Mouse (Mus musculus) forebrain, embryonic 14.5 days (tissue): Measurements from ENCODE around the gene Gm5426. TPM values are rescaled to one million over a fixed set of nuclear protein-coding genes. Genes with fewer than 3 reads are reported as not detected.

Source experiments
- ATAC-seq: fragments of 200-750 bp; cut with Nextera tagmentation; 2 replicates; pipeline ENCODE4 v1.8.0; 2017; ENCODE audit warnings: mild to moderate bottlenecking, moderate library complexity
- DNase-seq: peaks from one replicate; pipeline ENCODE4 v3.0.0-alpha.2; 2015; ENCODE audit warnings: low spot score
- H3K27ac ChIP-seq: fragments of 300-500 bp; sonication (generic); 2 replicates; pipeline ENCODE4 v1.5.1; 2014; ENCODE audit warnings: low read depth, mild to moderate bottlenecking, control low read depth, low read length, moderate library complexity
- H3K27me3 ChIP-seq: fragments of 300-500 bp; sonication (generic); replicated peaks from 2 replicates; pipeline ENCODE4 v1.6.1; 2014; ENCODE audit warnings: low read length, control low read depth, mixed read lengths; ENCODE audit not compliant: control insufficient read depth, insufficient read depth
- H3K36me3 ChIP-seq: fragments of 300-500 bp; sonication (generic); 2 replicates; pipeline ENCODE4 v1.6.1; 2014; ENCODE audit warnings: low read length, control low read depth; ENCODE audit not compliant: control insufficient read depth, insufficient read depth
- H3K4me1 ChIP-seq: fragments of 300-500 bp; sonication (generic); 2 replicates; pipeline ENCODE4 v1.6.1; 2014; ENCODE audit warnings: antibody characterized with exemption, low read length, control low read depth; ENCODE audit not compliant: control insufficient read depth, insufficient read depth
- H3K4me2 ChIP-seq: fragments of 300-500 bp; sonication (generic); 2 replicates; pipeline ENCODE4 v1.6.1; 2014; ENCODE audit warnings: mild to moderate bottlenecking, control low read depth, low read length
- H3K4me3 ChIP-seq: fragments of 300-500 bp; sonication (generic); 2 replicates; pipeline ENCODE4 v1.5.1; 2014; ENCODE audit warnings: low read depth, low read length, control low read depth
- H3K9ac ChIP-seq: fragments of 300-500 bp; sonication (generic); 2 replicates; pipeline ENCODE4 v1.6.1; 2014; ENCODE audit warnings: mild to moderate bottlenecking, low read length, control low read depth, moderate library complexity
- H3K9me3 ChIP-seq: fragments of 300-500 bp; sonication (generic); replicated peaks from 2 replicates; pipeline ENCODE4 v1.6.1; 2016; ENCODE audit warnings: low read length, control low read depth, mixed read lengths; ENCODE audit not compliant: control insufficient read depth
- WGBS: fragments of 180-500 bp; shearing (Covaris S2); extraction: QIAGEN DNeasy Blood & Tissue Kit; methylation state at CpG from one replicate; pipeline ENCODE4 v1.1.7; 2014; 5-methylcytosine and 5-hydroxymethylcytosine counted together
- polyA plus RNA-seq: library from polyadenylated mRNA; unstranded; fragments of >200 nt; fragmentation: Nextera tagmentation; extraction: Ambion mirVana; gene quantifications from 2 replicates; pipeline ENCODE4 v1.2.1, GENCODE M21; 2014

Gene Gm5426
- polyA plus RNA-seq, 1 experiment from 2014 or later, result not detected

DNA sequence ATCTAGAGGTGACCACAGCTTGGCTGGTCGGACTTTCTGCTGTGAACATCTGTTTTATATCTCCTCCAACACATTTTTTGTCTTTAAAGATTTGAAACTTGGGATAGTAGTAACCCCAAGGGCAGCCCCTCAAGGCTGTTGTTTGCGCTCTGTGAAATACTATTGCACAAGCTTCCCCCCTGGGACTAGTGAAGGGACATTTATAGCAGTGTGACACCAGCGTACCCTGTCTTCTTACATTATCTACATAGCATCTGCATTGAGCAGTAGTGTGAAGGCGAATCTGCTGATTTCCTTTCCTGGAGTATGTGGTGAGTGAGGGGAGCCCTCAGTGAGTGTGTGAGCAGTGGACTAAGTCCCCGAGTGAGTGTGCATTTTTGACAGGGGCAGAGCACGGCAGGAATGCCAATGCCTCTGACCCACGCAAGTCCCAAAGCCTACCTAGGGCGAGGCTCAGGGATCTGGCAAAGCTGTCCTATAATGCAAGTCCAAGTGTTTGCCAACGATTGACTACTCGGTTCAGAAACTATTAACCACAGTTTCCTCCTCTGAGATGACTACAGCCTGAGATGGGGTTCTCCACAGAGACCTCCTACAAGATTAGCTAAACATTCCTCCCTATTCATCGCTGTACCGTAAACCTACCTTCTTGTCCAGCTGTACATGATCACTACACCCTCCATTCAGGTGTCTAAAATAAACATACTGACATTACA is 14.2 kb downstream of the Gm5426 start:
- H3K27ac ChIP-seq, result no peak overlapping the region
- no peak for DNase-seq
- no peaks in the 10 kb centered on the region for H3K27me3 ChIP-seq
- no peak overlapping the region for H3K4me3 ChIP-seq
- WGBS, result 92% methylated on average over 12 of the region's 12 CpGs
- H3K9ac ChIP-seq, result no peak overlapping the region
- no peaks in the 10 kb centered on the region for H3K4me1 ChIP-seq
- no peak overlapping the region for H3K4me2 ChIP-seq
- no peaks in the 10 kb centered on the region for H3K36me3 ChIP-seq
- ATAC-seq, result no peak
- no peaks in the 10 kb centered on the region for H3K9me3 ChIP-seq

DNA sequence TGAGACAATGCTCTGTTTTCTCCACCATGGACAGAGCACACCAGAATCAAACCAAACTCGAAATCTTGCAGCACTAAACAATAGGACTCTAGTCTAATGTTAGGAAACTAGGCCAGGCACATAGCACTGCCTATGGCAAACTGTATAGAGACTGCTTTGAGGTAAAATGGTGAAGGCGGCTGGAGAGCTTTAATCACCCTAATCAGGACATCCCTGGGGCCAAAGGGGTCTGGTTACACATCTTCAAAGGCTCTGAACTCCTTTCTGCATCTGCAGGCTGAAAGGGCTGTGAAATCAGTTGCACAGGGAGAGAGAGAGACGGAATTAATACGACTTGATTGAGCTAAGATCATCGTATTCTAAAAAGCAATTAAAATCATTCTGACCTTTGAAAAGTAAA is 16.9 kb downstream of the Gm5426 start:
- Histone ChIP-seq H3K4me2 (no peak overlapping the region), H3K9ac (no peak overlapping the region), H3K36me3 (no peaks in the 10 kb centered on the region), H3K27ac (no peak overlapping the region), H3K4me3 (no peak overlapping the region), H3K9me3 (no peaks in the 10 kb centered on the region), H3K4me1 (no peaks in the 10 kb centered on the region), H3K27me3 (no peaks in the 10 kb centered on the region)
- DNase-seq (no peak), ATAC-seq (no peak)
- whole genome bisulfite sequencing, result 14% methylated on average over 5 of the region's 5 CpGs

DNA sequence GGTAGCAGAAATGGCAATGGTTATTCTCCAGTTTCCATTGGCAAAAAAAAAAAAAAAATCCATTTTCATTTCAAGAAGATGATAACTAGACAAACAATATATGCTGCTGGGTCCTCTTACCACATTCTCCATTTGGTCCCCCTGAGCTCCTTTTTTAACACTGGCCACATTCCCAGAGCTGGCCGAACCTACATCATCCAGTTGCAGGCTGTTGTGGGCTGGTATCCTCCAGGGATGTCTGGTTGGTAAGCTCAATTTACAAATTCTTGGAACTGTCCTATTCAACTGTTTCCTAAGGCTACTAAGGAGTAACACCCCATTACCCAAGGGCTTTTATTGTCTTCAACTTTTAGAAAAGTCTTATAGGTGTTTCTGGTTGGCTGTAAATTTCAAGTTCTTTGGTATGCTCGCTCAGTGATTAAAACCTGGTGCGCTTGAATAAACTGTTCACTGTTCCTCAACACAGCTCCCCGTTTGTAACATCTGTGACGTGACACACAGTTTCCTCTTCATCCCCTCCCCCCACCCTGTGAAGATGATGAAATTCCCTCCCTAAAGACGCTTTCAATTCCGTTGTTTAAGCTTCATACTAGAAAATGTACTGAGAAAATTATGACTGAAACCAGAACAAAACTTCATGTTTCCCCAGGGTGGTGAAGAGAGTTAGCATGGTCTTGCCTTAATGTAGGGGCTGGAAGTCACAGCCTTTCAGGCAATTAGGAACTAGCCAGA is 26.7 kb downstream of the Gm5426 start:
- Histone ChIP-seq H3K27me3 (no peaks in the 10 kb centered on the region), H3K4me1 (no peaks in the 10 kb centered on the region), H3K9me3 (no peaks in the 10 kb centered on the region), H3K36me3 (no peaks in the 10 kb centered on the region), H3K4me2 (no peak overlapping the region), H3K9ac (no peak overlapping the region), H3K4me3 (no peak overlapping the region), H3K27ac (no peak overlapping the region)
- ATAC-seq (no peak), DNase-seq (no peak)
- whole genome bisulfite sequencing, result 89% methylated on average over 7 of the region's 7 CpGs

DNA sequence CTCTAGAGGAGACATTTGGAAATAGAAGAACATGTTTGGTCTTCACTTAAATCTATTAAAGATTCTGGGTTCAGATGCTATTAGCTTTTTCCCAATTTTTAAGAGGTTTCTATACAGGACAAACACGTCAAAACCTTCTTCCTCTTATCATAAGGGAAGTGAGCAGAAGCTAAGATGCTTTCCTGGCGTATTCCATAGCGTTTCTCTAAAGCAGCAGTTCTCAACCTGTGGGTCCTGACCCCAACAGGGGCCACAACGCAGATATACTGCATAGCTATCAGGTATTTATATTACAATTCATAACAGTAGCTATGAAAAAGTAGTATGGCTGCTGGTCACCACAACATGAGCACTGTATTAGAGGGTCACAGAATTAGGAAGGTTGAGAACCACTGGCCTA is 27.4 kb downstream of the Gm5426 start:
- no peaks in the 10 kb centered on the region for H3K4me1 ChIP-seq
- H3K27me3 ChIP-seq, result no peaks in the 10 kb centered on the region

DNA sequence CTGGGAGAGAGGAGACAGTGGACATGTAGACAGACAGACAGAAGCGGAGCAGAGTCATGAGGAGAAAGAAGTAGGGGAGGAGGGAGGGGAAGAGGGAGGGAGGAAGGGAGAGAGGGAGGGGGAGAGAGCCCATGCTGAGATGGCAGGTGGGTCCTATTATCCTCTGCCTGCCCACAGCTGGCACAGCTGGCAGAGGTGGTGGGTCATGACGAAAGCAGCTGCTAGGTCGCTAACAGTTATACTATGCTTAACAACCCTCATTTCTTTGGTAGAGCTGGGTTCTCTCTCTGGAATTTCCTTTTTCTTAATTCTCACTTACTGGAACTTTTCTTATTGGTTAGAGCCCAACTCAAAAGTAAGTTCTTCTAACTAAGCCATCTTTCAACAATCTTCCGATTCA is 28.9 kb downstream of the Gm5426 start:
- no peaks in the 10 kb centered on the region for H3K27me3 ChIP-seq
- WGBS, result 91% methylated on average over 4 of the region's 4 CpGs
- H3K27ac ChIP-seq, result no peak overlapping the region
- no peak overlapping the region for H3K4me2 ChIP-seq
- H3K9ac ChIP-seq, result no peak overlapping the region
- H3K4me3 ChIP-seq, result no peak overlapping the region
- no peaks in the 10 kb centered on the region for H3K9me3 ChIP-seq
- DNase-seq (no peak), ATAC-seq (no peak)
- H3K4me1 ChIP-seq, result no peaks in the 10 kb centered on the region
- no peaks in the 10 kb centered on the region for H3K36me3 ChIP-seq

More for the DNA sequence above, 27.4 kb downstream of the Gm5426 start:
- Histone ChIP-seq H3K36me3 (no peaks in the 10 kb centered on the region), H3K4me2 (no peak overlapping the region), H3K27ac (no peak overlapping the region), H3K4me3 (no peak overlapping the region), H3K9me3 (no peaks in the 10 kb centered on the region), H3K9ac (no peak overlapping the region)
- ATAC-seq, result no peak
- WGBS, result 90% methylated on average over 4 of the region's 4 CpGs
- DNase-seq, result no peak

DNA sequence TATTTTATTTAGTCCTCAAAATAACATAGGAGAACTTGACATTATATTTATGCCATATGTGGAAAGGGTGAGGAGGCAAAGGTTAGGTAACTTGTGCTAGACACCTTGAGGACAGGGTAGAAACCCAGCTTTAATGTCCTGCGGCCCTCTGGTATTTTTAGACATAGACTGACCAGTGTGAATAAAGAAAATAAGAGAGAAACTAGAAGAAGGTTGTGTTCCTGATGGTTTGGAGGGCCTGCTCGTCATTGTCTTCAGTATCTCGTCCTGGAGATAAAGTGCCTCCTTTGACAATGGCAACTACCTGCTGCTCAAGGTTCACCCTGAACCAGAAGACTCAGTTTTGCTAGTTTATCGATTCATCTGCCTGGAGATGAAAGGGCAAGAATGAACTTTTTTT is 32.6 kb downstream of the Gm5426 start:
- H3K36me3 ChIP-seq, result no peaks in the 10 kb centered on the region
- ATAC-seq (no peak), DNase-seq (no peak)
- H3K27me3 ChIP-seq, result no peaks in the 10 kb centered on the region
- H3K9me3 ChIP-seq, result no peaks in the 10 kb centered on the region
- no peak overlapping the region for H3K4me2 ChIP-seq
- WGBS, result 85% methylated on average over 4 of the region's 4 CpGs
- no peak overlapping the region for H3K4me3 ChIP-seq
- no peak overlapping the region for H3K27ac ChIP-seq
- no peaks in the 10 kb centered on the region for H3K4me1 ChIP-seq
- H3K9ac ChIP-seq, result no peak overlapping the region

DNA sequence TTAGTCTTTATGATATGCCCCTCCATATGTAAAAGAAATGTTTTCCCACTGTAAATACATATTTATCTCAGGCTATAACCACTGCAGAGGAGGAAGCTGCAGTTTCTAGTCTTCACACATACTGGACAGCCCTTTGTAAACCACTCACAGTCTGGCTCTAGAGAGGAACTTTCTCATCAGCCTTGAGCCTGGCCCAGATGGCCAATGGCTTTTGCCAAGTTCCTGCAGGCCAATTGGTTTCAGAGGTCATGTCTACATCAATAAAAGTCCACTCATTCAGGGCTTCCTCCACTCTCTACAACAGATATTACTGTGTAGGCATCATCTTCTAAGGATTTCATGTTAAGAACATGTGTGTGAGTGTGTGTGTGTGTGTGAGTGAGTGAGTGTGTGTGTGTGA is 35.1 kb downstream of the Gm5426 start:
- H3K27me3 ChIP-seq, result no peaks in the 10 kb centered on the region
- H3K4me1 ChIP-seq, result no peaks in the 10 kb centered on the region
- no peak overlapping the region for H3K4me2 ChIP-seq
- no peak overlapping the region for H3K9ac ChIP-seq
- H3K27ac ChIP-seq, result no peak overlapping the region
- no peaks in the 10 kb centered on the region for H3K9me3 ChIP-seq
- DNase-seq, result no peak
- no peak for ATAC-seq
- no peak overlapping the region for H3K4me3 ChIP-seq
- H3K36me3 ChIP-seq, result no peaks in the 10 kb centered on the region

DNA sequence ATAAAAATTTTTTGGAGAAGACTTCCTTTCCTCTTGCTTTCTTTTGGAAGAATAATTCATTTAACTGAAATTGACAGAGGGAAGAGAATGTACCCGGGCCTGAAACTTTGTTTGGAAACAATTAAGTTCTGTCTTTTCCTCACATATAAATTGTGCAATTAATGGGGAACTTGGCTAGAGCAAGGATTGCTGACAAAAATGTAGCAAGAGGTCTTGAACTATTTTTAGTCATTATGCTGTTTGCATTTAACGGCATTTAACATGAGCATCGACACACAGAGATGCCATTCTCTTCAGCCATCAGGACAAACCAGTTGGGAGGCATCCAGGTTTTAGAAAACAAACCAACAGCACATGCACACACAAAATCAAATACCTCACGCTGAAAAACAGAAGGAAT is 36.6 kb downstream of the Gm5426 start:
- H3K4me3 ChIP-seq, result no peak overlapping the region
- no peaks in the 10 kb centered on the region for H3K36me3 ChIP-seq
- H3K27ac ChIP-seq, result no peak overlapping the region
- ATAC-seq (no peak), DNase-seq (no peak)
- no peaks in the 10 kb centered on the region for H3K4me1 ChIP-seq
- no peak overlapping the region for H3K4me2 ChIP-seq
- no peak overlapping the region for H3K9ac ChIP-seq
- H3K27me3 ChIP-seq, result no peaks in the 10 kb centered on the region
- H3K9me3 ChIP-seq, result no peaks in the 10 kb centered on the region
- 60% methylated on average over 4 of the region's 4 CpGs for WGBS

DNA sequence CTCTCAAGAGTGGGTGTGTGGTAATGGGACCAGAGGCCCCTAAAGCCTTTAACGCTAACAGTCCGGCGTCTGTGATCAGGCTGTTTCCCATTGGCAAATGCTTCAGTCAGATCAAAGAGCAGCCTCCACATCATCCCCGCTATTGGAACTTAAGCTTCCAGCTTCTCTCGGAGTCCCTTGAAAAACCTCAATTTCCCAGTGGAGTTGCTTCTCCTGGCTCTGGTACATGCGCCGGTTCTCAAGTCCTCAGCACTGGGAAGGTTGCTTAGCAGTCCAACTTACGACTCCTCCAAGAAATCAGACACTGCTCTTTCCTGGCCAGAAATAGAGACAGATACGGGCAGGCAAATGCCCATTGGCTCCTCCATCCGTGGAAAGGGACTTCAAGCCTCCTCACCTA is 37.4 kb downstream of the Gm5426 start:
- no peak for ATAC-seq
- Histone ChIP-seq H3K36me3 (no peaks in the 10 kb centered on the region), H3K4me3 (no peak overlapping the region), H3K27ac (no peak overlapping the region), H3K4me1 (no peaks in the 10 kb centered on the region), H3K4me2 (no peak overlapping the region), H3K27me3 (no peaks in the 10 kb centered on the region), H3K9ac (no peak overlapping the region), H3K9me3 (no peaks in the 10 kb centered on the region)
- WGBS, result 83% methylated on average over 10 of the region's 10 CpGs
- no peak for DNase-seq
